Mouse (Mus musculus) kidney, postnatal 0 days (tissue): ENCODE data around the gene Ssbp3. TPM values are rescaled to one million over a fixed set of nuclear protein-coding genes. Genes with fewer than 3 reads are reported as not detected.

Experiments
- ATAC-seq: fragments of 200-750 bp; cut with Nextera tagmentation; replicated peaks from 2 replicates; pipeline ENCODE4 v1.8.0; 2017; ENCODE audit warnings: low read depth, moderate number of reproducible peaks, moderate TSS enrichment, moderate library complexity; ENCODE audit not compliant: low FRiP score
- DNase-seq: peaks from one replicate; pipeline ENCODE4 v3.0.0-alpha.2; 2016; ENCODE audit warnings: low spot score
- H3K27ac ChIP-seq: fragments of 300-500 bp; sonication (generic); 2 replicates; pipeline ENCODE4 v1.5.1; 2014; ENCODE audit warnings: mild to moderate bottlenecking
- H3K27me3 ChIP-seq: fragments of 300-500 bp; sonication (generic); 2 replicates; pipeline ENCODE4 v1.6.1; 2014; ENCODE audit warnings: low read length, mixed read lengths; ENCODE audit not compliant: insufficient read depth
- H3K36me3 ChIP-seq: fragments of 300-500 bp; sonication (generic); 2 replicates; pipeline ENCODE4 v1.6.1; 2014; ENCODE audit warnings: low read length, mixed read lengths; ENCODE audit not compliant: insufficient read depth
- H3K4me1 ChIP-seq: fragments of 300-500 bp; sonication (generic); replicated peaks from 2 replicates; pipeline ENCODE4 v1.6.1; 2014; ENCODE audit warnings: antibody characterized with exemption, low read length, mixed read lengths; ENCODE audit not compliant: insufficient read depth
- H3K4me2 ChIP-seq: fragments of 300-500 bp; sonication (generic); 2 replicates; pipeline ENCODE4 v1.6.1; 2014; ENCODE audit warnings: mild to moderate bottlenecking, low read length, moderate library complexity, mixed read lengths
- H3K4me3 ChIP-seq: fragments of 300-500 bp; sonication (generic); replicated peaks from 2 replicates; pipeline ENCODE4 v1.5.1; 2014; ENCODE audit warnings: low read depth, low read length
- H3K9ac ChIP-seq: fragments of 300-500 bp; sonication (generic); 2 replicates; pipeline ENCODE4 v1.6.1; 2014; ENCODE audit warnings: low read depth, low read length
- H3K9me3 ChIP-seq: fragments of 300-500 bp; sonication (generic); replicated peaks from 2 replicates; pipeline ENCODE4 v1.6.1; 2016; ENCODE audit warnings: low read length, inconsistent platforms, mixed read lengths
- CTCF ChIP-seq: IDR thresholded peaks from 2 replicates; pipeline ENCODE4 v1.5.1; 2016; ENCODE audit warnings: antibody characterized with exemption, low read depth, mild to moderate bottlenecking, moderate library complexity
- WGBS: fragments of 180-500 bp; shearing (Covaris S2); extraction: QIAGEN DNeasy Blood & Tissue Kit; methylation state at CpG from one replicate; pipeline ENCODE4 v1.1.7; 2014; 5-methylcytosine and 5-hydroxymethylcytosine counted together
- polyA plus RNA-seq: library from polyadenylated mRNA; unstranded; fragments of >200 nt; fragmentation: Nextera tagmentation; extraction: Ambion mirVana; gene quantifications from 2 replicates; pipeline ENCODE4 v1.2.1, GENCODE M21; 2015

The Ssbp3 gene
- polyA plus RNA-seq, 1 experiment from 2014 or later: 68.3 TPM

GRCm38 (mm10) chr4:107001916-107002488 is 91.5 kb downstream of the Ssbp3 start:
- H3K9ac ChIP-seq: no peak overlapping the region
- ATAC-seq (no peak), DNase-seq (no peak)
- no peaks in the 10 kb centered on the region for H3K36me3 ChIP-seq
- H3K9me3 ChIP-seq: no peaks in the 10 kb centered on the region
- peaks cover 19% of the 10 kb centered on the region for H3K4me1 ChIP-seq
- WGBS: 39% methylated on average over 14 of the region's 14 CpGs
- H3K27me3 ChIP-seq: no peaks in the 10 kb centered on the region
- TF ChIP-seq CTCF: no peak
- H3K27ac ChIP-seq: no peak overlapping the region
- no peak overlapping the region for H3K4me2 ChIP-seq
- no peak overlapping the region for H3K4me3 ChIP-seq

- DNase-seq: no peak
- Histone ChIP-seq H3K36me3 (no peaks in the 10 kb centered on the region), H3K9me3 (no peaks in the 10 kb centered on the region), H3K27ac (no peak overlapping the region), H3K4me3 (no peak overlapping the region), H3K27me3 (no peaks in the 10 kb centered on the region), H3K4me1 (peaks cover 19% of the 10 kb centered on the region; the same call in 1 of the 2 replicates), H3K4me2 (no peak overlapping the region), H3K9ac (no peak overlapping the region)
- 61% methylated on average over 11 of the region's 11 CpGs for WGBS
- no peak for ATAC-seq
- TF ChIP-seq CTCF: no peak
Observed at GRCm38 (mm10) chr4:107002517-107003165, 92.1 kb downstream of the Ssbp3 start.

- no peak overlapping the region for H3K9ac ChIP-seq
- H3K27ac ChIP-seq: no peak overlapping the region
- H3K9me3 ChIP-seq: no peaks in the 10 kb centered on the region
- DNase-seq: no peak
- no peaks in the 10 kb centered on the region for H3K36me3 ChIP-seq
- peaks cover 19% of the 10 kb centered on the region; the same call in 1 of the 2 replicates for H3K4me1 ChIP-seq
- H3K27me3 ChIP-seq: no peaks in the 10 kb centered on the region
- no peak for TF ChIP-seq CTCF
- WGBS: 61% methylated on average over 2 of the region's 2 CpGs
- H3K4me2 ChIP-seq: no peak overlapping the region
- H3K4me3 ChIP-seq: no peak overlapping the region
- ATAC-seq: no peak
Observed at GRCm38 (mm10) chr4:107003199-107003598, 92.7 kb downstream of the Ssbp3 start.

- H3K4me3 ChIP-seq: no peak overlapping the region
Observed at GRCm38 (mm10) chr4:107003786-107004185, 93.3 kb downstream of the Ssbp3 start.

GRCm38 (mm10) chr4:107004346-107004745 is 93.8 kb downstream of the Ssbp3 start:
- H3K4me1 ChIP-seq: peaks cover 19% of the 10 kb centered on the region; the same call in 1 of the 2 replicates
- H3K4me3 ChIP-seq: no peak overlapping the region
- H3K27ac ChIP-seq: no peak overlapping the region
- 0 out of 2 replicates have a peak, but pooled peaks cover 3% of the 10 kb centered on the region for H3K36me3 ChIP-seq
- H3K4me2 ChIP-seq: no peak overlapping the region
- no peaks in the 10 kb centered on the region for H3K9me3 ChIP-seq
- H3K9ac ChIP-seq: no peak overlapping the region
- DNase-seq: no peak
- WGBS: 70% methylated on average over 3 of the region's 3 CpGs
- H3K27me3 ChIP-seq: no peaks in the 10 kb centered on the region
- ATAC-seq: no peak
- TF ChIP-seq CTCF: no peak

More at GRCm38 (mm10) chr4:107003786-107004185, 93.3 kb downstream of the Ssbp3 start:
- TF ChIP-seq CTCF: no peak
- 85% methylated on average over 3 of the region's 3 CpGs for WGBS
- Histone ChIP-seq H3K4me2 (no peak overlapping the region), H3K4me1 (peaks cover 19% of the 10 kb centered on the region; the same call in 1 of the 2 replicates), H3K27ac (no peak overlapping the region), H3K9ac (no peak overlapping the region), H3K9me3 (no peaks in the 10 kb centered on the region), H3K27me3 (no peaks in the 10 kb centered on the region), H3K36me3 (no peaks in the 10 kb centered on the region)
- DNase-seq (no peak), ATAC-seq (no peak)

GRCm38 (mm10) chr4:107005166-107005565 is 94.7 kb downstream of the Ssbp3 start:
- no peak for DNase-seq
- WGBS: 80% methylated on average over 5 of the region's 5 CpGs
- peaks cover 19% of the 10 kb centered on the region; the same call in 1 of the 2 replicates for H3K4me1 ChIP-seq
- no peaks in the 10 kb centered on the region for H3K27me3 ChIP-seq
- no peak for ATAC-seq
- H3K4me2 ChIP-seq: no peak overlapping the region
- H3K36me3 ChIP-seq: 0 out of 2 replicates have a peak, but pooled peaks cover 10% of the 10 kb centered on the region
- no peak overlapping the region for H3K9ac ChIP-seq
- no peak for TF ChIP-seq CTCF
- H3K27ac ChIP-seq: no peak overlapping the region
- no peak overlapping the region for H3K4me3 ChIP-seq
- no peaks in the 10 kb centered on the region for H3K9me3 ChIP-seq
